Mouse (Mus musculus) frontal cortex, postnatal 25 days (tissue): ENCODE results near the gene Gm20777.
"Not testable (repeated sequence)": the region's sequence is repeated elsewhere in the genome, so short reads cannot be mapped to it uniquely, and the experiment has no call there.

Source experiments
- DNase-seq, 2 experiments: peaks; one replicate each; pipeline ENCODE4 v3.0.0; 2022; ENCODE audit warnings: low spot score in 2 of 2

Gene Gm20777

GRCm38 (mm10) chrY:10752350-10752749 lies at the start of gene Gm20777:
Gene Gm20777, minus strand, starts transcription at chrY:10752450.
- not testable (repeated sequence) for DNase-seq

GRCm38 (mm10) chrY:10709551-10709950 lies 42.7 kb downstream of the Gm20777 start:
- DNase-seq: peak in 1 of 2 experiments; percentile 4

GRCm38 (mm10) chrY:10708761-10709160 lies 43.5 kb downstream of the Gm20777 start:
- DNase-seq: peak in 1 of 2 experiments; percentile 0

- DNase-seq: peak in 1 of 2 experiments; percentile 3
These were observed 44.0 kb downstream of the Gm20777 start for GRCm38 (mm10) chrY:10708226-10708625.

GRCm38 (mm10) chrY:10706686-10707085 lies 45.6 kb downstream of the Gm20777 start:
- peak in 1 of 2 experiments; percentile 1 for DNase-seq
